ENCODE assay signal across 11 mouse cellular contexts in the genomic region with DNA sequence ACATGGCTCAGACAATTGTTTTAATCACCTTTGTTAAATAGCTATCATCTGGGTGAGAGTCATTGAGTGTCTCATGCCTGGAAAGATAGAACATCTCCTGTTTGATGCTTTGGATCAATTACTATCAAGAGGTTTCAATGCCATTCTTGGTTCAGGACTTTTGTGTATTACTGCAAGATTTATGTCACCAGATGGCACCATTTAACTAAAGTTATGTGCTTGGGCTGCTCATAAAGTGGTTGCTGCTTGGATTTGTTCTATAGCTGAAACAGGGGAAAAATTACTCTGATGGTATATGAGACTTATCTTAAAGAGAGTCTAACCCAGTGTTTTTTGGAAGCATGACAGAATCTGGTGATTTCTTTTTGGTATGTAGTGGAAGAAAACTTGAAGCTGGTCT. TPM values are rescaled to one million over a fixed set of nuclear protein-coding genes. Genes with fewer than 3 reads are reported as not detected.
DNase-seq lines count a peak whose midpoint lies in the region; ATAC-seq lines count a peak whose summit lies in the region.
"Had no signal": no experiment of that assay in that cellular context is flagged by ENCODE, and none has a peak within 500 bp of the region (broad histone marks: within the 10 kb centered on the region; RNA-seq: fewer than 3 reads in every experiment).

No protein-coding gene starts in this region.

- no peak for ATAC-seq in embryonic facial prominence, embryonic 11.5 days (replicated peaks; ENCODE audit: insufficient number of reproducible peaks, low FRiP score, low TSS enrichment, low read depth)
- no peak for ATAC-seq in embryonic facial prominence, embryonic 14.5 days (ENCODE audit: low read depth)

- no peak overlapping the region for H3K9ac ChIP-seq in embryonic facial prominence, embryonic 11.5 days (replicated peaks; ENCODE audit: low read length)
- H3K9ac ChIP-seq in embryonic facial prominence, embryonic 14.5 days (ENCODE audit: low read depth, low read length) = no peak overlapping the region
- H3K9ac ChIP-seq: neural tube, embryonic 13.5 days; stomach, embryonic 15.5 days had no signal

- H3K4me2 ChIP-seq in embryonic facial prominence, embryonic 11.5 days (ENCODE audit: low read depth, low read length) = no peak overlapping the region
- no peak overlapping the region for H3K4me2 ChIP-seq in embryonic facial prominence, embryonic 14.5 days (ENCODE audit: low read depth, low read length)
- H3K4me2 ChIP-seq: neural tube, embryonic 13.5 days; stomach, embryonic 15.5 days had no signal

- peak; percentile 30 for DNase-seq in embryonic facial prominence, embryonic 11.5 days (ENCODE audit: low spot score)
- no peak for DNase-seq in embryonic facial prominence, embryonic 10.5 days (ENCODE audit: low spot score)
- DNase-seq in layer of hippocampus, adult 11-12 months (ENCODE audit: low spot score) = peak; percentile 21
- DNase-seq in layer of hippocampus, postnatal 36 days = no peak
- peak; percentile 23 for DNase-seq in 416B (ENCODE audit: low read depth)
- DNase-seq in embryonic facial prominence, embryonic 14.5 days (ENCODE audit: low spot score) = peak; percentile 62
- no peak for DNase-seq in thymus, postnatal 36 days
- DNase-seq in spleen, postnatal 10 days (ENCODE audit: low spot score in 2 of 2) = no peak
- DNase-seq: lung, postnatal 10 days had no signal

- no peak overlapping the region for H3K4me3 ChIP-seq in embryonic facial prominence, embryonic 11.5 days (ENCODE audit: low read depth, low read length)
- no peak overlapping the region for H3K4me3 ChIP-seq in embryonic facial prominence, embryonic 10.5 days
- H3K4me3 ChIP-seq in embryonic facial prominence, embryonic 14.5 days (ENCODE audit: low read depth, low read length) = no peak overlapping the region
- H3K4me3 ChIP-seq: neural tube, embryonic 13.5 days; stomach, embryonic 15.5 days had no signal

- no peaks in the 10 kb centered on the region for H3K36me3 ChIP-seq in embryonic facial prominence, embryonic 11.5 days (replicated peaks; ENCODE audit: control insufficient read depth, insufficient read depth, low read depth, low read length)
- H3K36me3 ChIP-seq in embryonic facial prominence, embryonic 10.5 days (replicated peaks) = no peaks in the 10 kb centered on the region
- no peaks in the 10 kb centered on the region for H3K36me3 ChIP-seq in embryonic facial prominence, embryonic 14.5 days (ENCODE audit: control insufficient read depth, insufficient read depth, low read length)
- H3K36me3 ChIP-seq: neural tube, embryonic 13.5 days; stomach, embryonic 15.5 days had no signal

- H3K4me1 ChIP-seq in embryonic facial prominence, embryonic 11.5 days (ENCODE audit: control insufficient read depth, insufficient read depth, low read length) = no peaks in the 10 kb centered on the region
- no peaks in the 10 kb centered on the region for H3K4me1 ChIP-seq in embryonic facial prominence, embryonic 10.5 days
- no peaks in the 10 kb centered on the region for H3K4me1 ChIP-seq in embryonic facial prominence, embryonic 14.5 days (ENCODE audit: control insufficient read depth, insufficient read depth, low read length)
- H3K4me1 ChIP-seq: neural tube, embryonic 13.5 days; stomach, embryonic 15.5 days had no signal

- no peaks in the 10 kb centered on the region for H3K9me3 ChIP-seq in embryonic facial prominence, embryonic 11.5 days (replicated peaks; ENCODE audit: control insufficient read depth, low read length)
- H3K9me3 ChIP-seq in embryonic facial prominence, embryonic 10.5 days = no peaks in the 10 kb centered on the region
- no peaks in the 10 kb centered on the region for H3K9me3 ChIP-seq in embryonic facial prominence, embryonic 14.5 days (ENCODE audit: control insufficient read depth, low read length)
- H3K9me3 ChIP-seq: neural tube, embryonic 13.5 days; stomach, embryonic 15.5 days had no signal

- H3K27me3 ChIP-seq in embryonic facial prominence, embryonic 11.5 days (ENCODE audit: control insufficient read depth, insufficient read depth, low read length) = no peaks in the 10 kb centered on the region
- no peaks in the 10 kb centered on the region for H3K27me3 ChIP-seq in embryonic facial prominence, embryonic 10.5 days (replicated peaks; ENCODE audit: low read depth, poor library complexity, severe bottlenecking)
- no peaks in the 10 kb centered on the region for H3K27me3 ChIP-seq in embryonic facial prominence, embryonic 14.5 days (replicated peaks; ENCODE audit: control insufficient read depth, insufficient read depth, low read length)
- H3K27me3 ChIP-seq: neural tube, embryonic 13.5 days; stomach, embryonic 15.5 days had no signal

- H3K27ac ChIP-seq in embryonic facial prominence, embryonic 11.5 days (replicated peaks; ENCODE audit: low read depth, low read length) = no peak overlapping the region
- H3K27ac ChIP-seq in embryonic facial prominence, embryonic 10.5 days (replicated peaks) = no peak overlapping the region
- no peak overlapping the region for H3K27ac ChIP-seq in embryonic facial prominence, embryonic 14.5 days (replicated peaks; ENCODE audit: low read depth, low read length)
- H3K27ac ChIP-seq: neural tube, embryonic 13.5 days; stomach, embryonic 15.5 days had no signal

RNA-seq across cellular contexts. Expression of gene Dlg2, which starts 35.8 kb away (rescaled TPM):
- polyA plus RNA-seq in embryonic facial prominence, embryonic 11.5 days (2014; fragmentation: Nextera tagmentation; extraction: Ambion mirVana) = 5.3 and 6.6 TPM in 2 replicates
- polyA plus RNA-seq in embryonic facial prominence, embryonic 10.5 days (2016; fragmentation: Nextera tagmentation; extraction: Ambion mirVana) = 1.3 and 1.7 TPM in 2 replicates
- 100 to 1,000 TPM; 266 to 283 TPM for total RNA-seq in layer of hippocampus, postnatal 36 days (2021)
- polyA plus RNA-seq in embryonic facial prominence, embryonic 14.5 days (2014; fragmentation: Nextera tagmentation; extraction: Ambion mirVana) = 4.4 and 5.1 TPM in 2 replicates

RNA-seq across cellular contexts. Expression of gene Tmem126b, which starts 36.5 kb away (rescaled TPM):
- 41.3 and 42.8 TPM in 2 replicates for polyA plus RNA-seq in embryonic facial prominence, embryonic 11.5 days (2014; fragmentation: Nextera tagmentation; extraction: Ambion mirVana)
- polyA plus RNA-seq in embryonic facial prominence, embryonic 10.5 days (2016; fragmentation: Nextera tagmentation; extraction: Ambion mirVana) = 35.2 and 36.2 TPM in 2 replicates
- 10 to 100 TPM; 26.2 to 27.8 TPM for total RNA-seq in layer of hippocampus, postnatal 36 days (2021)
- 34.2 and 34.3 TPM in 2 replicates for polyA plus RNA-seq in embryonic facial prominence, embryonic 14.5 days (2014; fragmentation: Nextera tagmentation; extraction: Ambion mirVana)

RNA-seq across cellular contexts. Expression of gene Tmem126a, which starts 55.3 kb away (rescaled TPM):
- polyA plus RNA-seq in embryonic facial prominence, embryonic 11.5 days (2014; fragmentation: Nextera tagmentation; extraction: Ambion mirVana) = 116 and 117 TPM in 2 replicates
- polyA plus RNA-seq in embryonic facial prominence, embryonic 10.5 days (2016; fragmentation: Nextera tagmentation; extraction: Ambion mirVana) = 119 and 120 TPM in 2 replicates
- 10 to 100 TPM; 37.7 to 43.9 TPM for total RNA-seq in layer of hippocampus, postnatal 36 days (2021)
- polyA plus RNA-seq in embryonic facial prominence, embryonic 14.5 days (2014; fragmentation: Nextera tagmentation; extraction: Ambion mirVana) = 94.1 and 97.9 TPM in 2 replicates

Comparison
In these comparisons a context has a peak if more than half of its experiments do, and no peak if none do; other contexts are left out.
1. DNase-seq: peak in embryonic facial prominence, embryonic 11.5 days (single experiment), layer of hippocampus, adult 11-12 months (single experiment), 416B (single experiment) and embryonic facial prominence, embryonic 14.5 days (single experiment); none in embryonic facial prominence, embryonic 10.5 days (single experiment), layer of hippocampus, postnatal 36 days (0 of 2), thymus, postnatal 36 days (0 of 2) and spleen, postnatal 10 days (0 of 2).